Mouse (Mus musculus) lung, adult 2 months (tissue): ENCODE results near the gene Ercc6.

ENCODE experiments used
- CTCF ChIP-seq: fragments of 200-500 bp; IDR thresholded peaks from 2 replicates; pipeline ENCODE4 v1.5.1; 2011; ENCODE audit warnings: mild to moderate bottlenecking, low read length, control low read depth; ENCODE audit not compliant: insufficient read depth
- POLR2A ChIP-seq: fragments of 200-500 bp; IDR thresholded peaks from 2 replicates; pipeline ENCODE4 v1.6.1; 2011; ENCODE audit warnings: low read depth, mild to moderate bottlenecking, control low read depth, low read length, borderline replicate concordance; ENCODE audit errors: extremely low read depth

DNA sequence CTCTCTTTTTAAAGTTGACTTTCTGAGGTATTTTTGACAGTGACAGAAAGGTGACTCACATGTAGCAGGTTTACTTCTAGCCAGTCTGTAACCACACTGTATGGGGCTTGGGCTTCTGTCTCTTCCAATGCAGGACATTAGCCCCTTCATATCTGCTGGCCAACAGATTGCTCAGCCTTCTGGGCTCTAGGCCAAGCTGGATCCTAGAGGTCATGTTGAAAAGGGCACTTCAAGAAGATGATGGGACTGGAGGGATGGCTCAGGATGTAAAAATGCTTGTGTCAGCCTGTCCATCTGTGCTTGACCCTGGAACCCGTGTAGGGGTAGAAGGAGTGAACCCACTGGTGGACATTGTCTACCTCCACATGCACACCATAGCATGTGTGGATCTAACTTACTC lies 24.8 kb downstream of the Ercc6 start:
- no peak for TF ChIP-seq POLR2A
- TF ChIP-seq CTCF = no peak
